Mouse (Mus musculus) embryonic fibroblast, embryonic 13.5 days (primary cell): ENCODE results near the gene Zbtb7a. TPM values are rescaled to one million over a fixed set of nuclear protein-coding genes. Genes with fewer than 3 reads are reported as not detected.
A peak's percentile ranks its signal among the peaks of the same experiment; 100 is the strongest.

Experiments
- H3K27ac ChIP-seq: 2 replicates; pipeline ENCODE4 v1.5.1; 2012; ENCODE audit warnings: low read length, control low read depth, inconsistent platforms; ENCODE audit not compliant: insufficient read depth
- H3K4me1 ChIP-seq: 2 replicates; pipeline ENCODE4 v1.6.1; 2011; ENCODE audit warnings: low read length; ENCODE audit not compliant: control insufficient read depth, insufficient read depth
- H3K4me3 ChIP-seq: 2 replicates; pipeline ENCODE4 v1.5.1; 2011; ENCODE audit warnings: mild to moderate bottlenecking, control low read depth, low read length; ENCODE audit not compliant: insufficient read depth
- CTCF ChIP-seq: IDR thresholded peaks from 2 replicates; pipeline ENCODE4 v1.5.1; 2011; ENCODE audit warnings: mild to moderate bottlenecking, control low read depth, low read length, moderate library complexity, borderline replicate concordance; ENCODE audit not compliant: insufficient read depth
- POLR2A ChIP-seq: IDR thresholded peaks from 2 replicates; pipeline ENCODE4 v1.6.1; 2011; ENCODE audit warnings: low read depth, mild to moderate bottlenecking, control low read depth, low read length, moderate library complexity
- polyA plus RNA-seq: library from polyadenylated mRNA; stranded (reverse); fragments of >200 nt; gene quantifications from 2 replicates; pipeline ENCODE4 v1.2.4, GENCODE M21; 2011; ENCODE audit warnings: low read depth; ENCODE audit not compliant: missing spikeins, insufficient read length

Zbtb7a gene
- polyA plus RNA-seq = 16.9 and 23.5 TPM in 2 replicates

GRCm38 (mm10) chr10:81134966-81135681 lies at the start of gene Zbtb7a:
Zbtb7a (plus strand) TSS chr10:81135220.
- Histone ChIP-seq H3K4me3 (peak within 1 kb of the TSS; percentile 96), H3K4me1 (peaks cover 2% of the 10 kb centered on the region; the same call in 1 of the 2 replicates), H3K27ac (no peak within 1 kb of the TSS)
- no peak for TF ChIP-seq POLR2A
- TF ChIP-seq CTCF = no peak

GRCm38 (mm10) chr10:81087021-81087420 lies 48.0 kb upstream of the Zbtb7a start:
- no peak for TF ChIP-seq POLR2A
- TF ChIP-seq CTCF = no peak
- no peaks in the 10 kb centered on the region for H3K4me1 ChIP-seq
- no peak overlapping the region for H3K4me3 ChIP-seq
- no peak overlapping the region for H3K27ac ChIP-seq

DNA sequence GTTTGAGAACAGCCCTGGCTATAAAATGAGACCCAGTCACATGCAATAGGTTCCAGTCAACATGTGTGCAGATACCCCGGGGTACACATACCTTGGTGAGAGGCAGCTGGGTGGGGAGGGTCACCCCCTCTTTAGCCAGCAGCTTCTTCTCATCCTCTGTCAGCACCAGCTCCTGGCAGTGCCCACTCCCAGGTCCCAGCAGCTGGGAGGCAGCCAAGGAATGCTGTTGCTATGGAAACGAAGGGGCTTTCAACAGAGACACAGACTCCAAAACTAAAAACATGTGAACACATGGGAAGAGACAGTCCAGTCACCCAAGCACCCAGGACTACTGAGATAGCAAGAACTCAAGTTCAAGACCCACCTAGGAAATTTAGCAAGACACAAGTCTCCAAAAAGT lies 45.8 kb upstream of the Zbtb7a start:
- Histone ChIP-seq H3K27ac (no peak overlapping the region), H3K4me1 (no peaks in the 10 kb centered on the region), H3K4me3 (no peak overlapping the region)
- no peak for TF ChIP-seq CTCF
- TF ChIP-seq POLR2A = no peak

DNA sequence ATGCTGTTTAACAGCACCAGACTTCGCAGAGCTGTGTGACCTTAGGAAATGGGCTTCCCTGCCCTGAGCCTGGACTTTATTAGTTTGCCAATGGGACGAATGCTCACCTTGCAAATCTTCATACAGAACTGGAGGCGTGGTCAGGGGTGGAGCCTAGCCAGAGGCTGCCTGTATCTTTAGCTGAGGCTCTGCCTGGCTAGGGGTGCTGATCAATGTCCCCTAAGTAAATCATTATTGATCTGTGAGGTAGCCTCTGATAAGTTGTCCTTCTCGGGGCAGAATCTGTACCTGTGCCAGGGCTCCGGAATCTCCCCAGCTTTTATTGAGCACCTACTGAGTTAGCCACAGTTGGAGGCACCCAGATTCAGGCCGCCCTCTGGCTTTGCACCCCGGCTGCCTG lies 44.4 kb upstream of the Zbtb7a start:
- TF ChIP-seq POLR2A (no peak), CTCF (no peak)
- Histone ChIP-seq H3K27ac (no peak overlapping the region), H3K4me1 (no peaks in the 10 kb centered on the region), H3K4me3 (no peak overlapping the region)

DNA sequence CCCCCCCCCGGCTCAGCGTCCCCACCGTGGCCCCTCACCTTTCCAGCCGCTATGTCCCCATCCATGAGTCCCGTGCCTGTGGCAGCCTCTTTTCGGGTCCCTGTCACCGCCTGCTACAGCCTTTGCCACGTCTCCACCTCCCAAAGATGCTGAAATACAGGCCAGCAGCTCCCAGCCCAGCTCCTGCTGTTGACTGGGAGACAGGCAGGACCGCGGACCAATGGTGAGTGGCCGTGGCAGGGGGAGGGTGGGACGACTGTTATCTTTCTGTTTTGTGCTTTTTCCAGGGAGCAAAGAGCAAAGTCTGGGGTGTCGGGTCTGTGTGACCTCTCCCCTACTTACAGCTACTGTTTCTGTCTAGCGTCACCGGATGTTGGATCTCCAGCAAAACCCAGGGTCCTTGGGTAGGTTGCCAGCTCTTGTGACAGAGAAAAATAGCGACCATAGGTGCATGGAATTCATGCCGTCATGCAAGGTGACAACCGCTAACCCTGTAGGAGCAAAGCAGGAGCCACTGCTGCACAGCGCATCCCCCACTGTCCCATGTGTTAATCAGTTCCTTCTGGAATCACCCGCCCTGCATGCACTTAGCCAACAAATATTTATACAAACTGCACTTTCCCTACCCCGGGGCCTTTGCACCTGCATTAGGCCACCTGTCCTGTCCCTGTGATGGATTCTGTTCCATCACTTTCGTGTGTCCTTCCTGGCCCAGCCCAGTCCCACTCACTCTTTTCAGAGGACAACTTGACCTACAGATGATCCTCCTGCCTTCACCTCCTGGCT lies 42.4 kb upstream of the Zbtb7a start:
- TF ChIP-seq CTCF (no peak), POLR2A (no peak)
- H3K4me3 ChIP-seq = no peak overlapping the region
- H3K27ac ChIP-seq = no peak overlapping the region
- H3K4me1 ChIP-seq = no peaks in the 10 kb centered on the region

DNA sequence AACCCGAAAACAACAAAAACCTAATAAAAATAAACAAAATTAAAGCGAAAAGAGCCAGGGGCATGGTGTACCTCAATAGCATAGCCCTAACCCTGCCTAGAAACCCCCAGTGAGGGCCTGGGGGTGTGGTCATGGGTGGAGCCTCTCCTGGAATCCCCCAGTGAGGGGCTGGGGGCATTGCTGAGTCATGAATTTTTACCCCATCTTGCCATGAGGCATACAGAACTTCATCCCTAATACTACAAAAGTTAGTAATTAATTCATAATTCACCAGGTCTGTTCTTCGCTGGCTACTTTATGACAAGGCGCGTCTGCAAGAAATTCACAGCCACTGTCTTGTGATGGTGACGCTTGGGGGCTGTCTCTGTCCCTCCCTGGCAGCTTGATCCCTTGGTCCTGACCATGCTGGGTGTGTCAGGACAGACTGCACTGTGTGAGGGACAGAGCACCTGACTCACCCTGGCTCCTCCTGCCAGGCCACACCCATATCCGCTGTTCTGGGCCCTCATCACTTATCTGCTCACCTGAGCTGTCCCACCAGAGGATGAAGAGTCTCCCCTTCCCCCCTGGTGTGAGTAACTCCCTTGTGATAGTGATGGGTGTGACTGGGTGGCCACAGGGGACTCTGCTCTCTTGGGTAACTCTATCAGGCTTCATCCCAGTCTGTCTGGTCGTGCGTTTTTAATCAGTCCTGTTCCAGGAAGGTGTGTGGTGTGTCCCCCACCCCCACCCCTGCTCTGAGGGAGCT lies 39.9 kb upstream of the Zbtb7a start:
- no peak overlapping the region for H3K27ac ChIP-seq
- no peak overlapping the region for H3K4me3 ChIP-seq
- no peaks in the 10 kb centered on the region for H3K4me1 ChIP-seq
- no peak for TF ChIP-seq CTCF
- no peak for TF ChIP-seq POLR2A

DNA sequence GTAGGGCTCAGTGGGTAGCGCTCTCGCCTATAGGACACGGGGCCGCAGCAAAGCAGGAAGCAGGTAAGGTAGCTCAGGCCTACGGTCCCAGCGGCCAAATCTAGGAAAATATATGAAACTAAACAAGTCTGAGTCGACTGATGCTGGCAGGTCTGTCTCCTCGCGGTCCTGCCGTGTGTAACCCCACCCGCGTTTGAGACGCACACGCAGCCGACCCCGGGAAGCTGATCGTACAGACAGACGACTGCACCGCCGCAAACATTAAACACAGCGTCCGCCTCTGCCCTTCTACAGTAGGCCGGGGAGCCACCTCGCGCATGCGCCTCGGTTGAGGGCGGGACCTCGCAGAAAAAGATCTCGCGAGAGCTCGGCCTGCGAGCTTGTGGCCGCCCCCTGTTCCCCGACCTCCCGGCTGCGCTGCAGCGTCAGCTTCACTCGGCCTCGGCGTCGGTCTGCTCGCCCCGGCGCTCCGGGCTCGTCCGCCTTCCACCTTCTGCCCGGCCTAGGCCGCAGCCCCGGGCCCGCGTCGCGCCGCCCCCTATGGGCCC lies 29.4 kb upstream of the Zbtb7a start, which contains the start of gene Map2k2:
Gene Map2k2 (plus strand): TSS at position 351 of the 548 bp plus-strand sequence.
- peak within 1 kb of the TSS; percentile 85 for H3K27ac ChIP-seq
- H3K4me3 ChIP-seq = peak within 1 kb of the TSS; percentile 59
- no peaks in the 10 kb centered on the region for H3K4me1 ChIP-seq
- TF ChIP-seq CTCF (no peak), POLR2A (peak; percentile 97)

DNA sequence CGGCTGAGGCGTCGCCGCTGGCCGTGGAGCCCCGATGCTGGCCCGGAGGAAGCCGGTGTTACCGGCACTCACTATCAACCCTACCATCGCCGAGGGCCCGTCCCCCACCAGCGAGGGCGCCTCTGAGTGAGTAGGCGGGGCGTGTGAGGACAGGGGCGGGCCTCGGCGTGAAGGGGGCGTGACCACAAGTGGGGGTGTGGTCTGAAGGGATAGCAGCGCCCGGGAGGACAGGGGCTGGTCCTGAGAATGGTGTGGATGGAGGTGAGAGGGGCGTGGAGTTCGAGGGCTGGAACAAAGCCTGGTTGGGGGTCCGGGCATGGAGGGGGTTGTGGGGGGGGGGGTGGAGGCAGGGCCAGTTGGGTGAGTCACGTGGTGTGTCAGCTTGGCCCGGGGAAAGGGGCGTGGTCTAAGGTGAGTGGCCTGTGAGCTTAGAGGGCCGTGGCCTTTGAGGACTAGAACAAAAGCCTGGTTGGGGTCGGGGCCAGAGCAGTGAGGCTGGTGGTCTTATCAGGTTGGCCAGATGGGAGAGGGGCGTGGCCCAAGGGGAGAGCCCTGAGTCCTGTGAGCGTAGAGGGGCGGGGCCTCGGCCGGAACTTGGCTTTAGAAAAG lies 28.8 kb upstream of the Zbtb7a start:
- no peaks in the 10 kb centered on the region for H3K4me1 ChIP-seq
- H3K4me3 ChIP-seq = peak overlapping the region; percentile 59
- TF ChIP-seq POLR2A (no peak; the same call in 1 of the 2 replicates), CTCF (no peak)
- peak overlapping the region; percentile 85 for H3K27ac ChIP-seq

DNA sequence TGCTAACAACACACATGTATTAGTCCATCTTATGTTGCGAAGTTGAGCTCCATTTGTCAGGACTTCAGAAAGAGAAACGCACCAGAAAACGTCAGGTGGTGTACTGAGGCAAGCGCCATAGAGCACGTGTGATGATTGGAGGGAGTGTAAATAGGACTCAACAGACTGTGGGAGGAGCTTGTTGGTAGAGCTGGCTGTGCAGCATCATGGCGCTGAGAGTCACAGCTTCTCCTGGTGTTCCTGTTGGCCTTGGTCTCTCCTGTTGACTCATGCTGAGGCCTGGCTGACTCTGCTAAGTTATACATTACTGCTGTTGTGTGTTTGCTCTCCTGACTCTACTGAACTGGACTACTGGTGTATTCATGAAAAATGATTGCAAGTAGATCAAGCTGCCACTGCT lies 22.1 kb upstream of the Zbtb7a start:
- H3K27ac ChIP-seq = no peak overlapping the region
- H3K4me3 ChIP-seq = no peak overlapping the region
- H3K4me1 ChIP-seq = no peaks in the 10 kb centered on the region
- TF ChIP-seq POLR2A (no peak), CTCF (no peak)
